Mouse (Mus musculus) hindlimb bud, embryonic 11.5 days (tissue): ENCODE measurements around the gene Kif18a.

ENCODE experiments used
- DNase-seq: peaks from one replicate; pipeline ENCODE4 v3.0.0-alpha.2; 2012; ENCODE audit warnings: low read depth, low spot score; ENCODE audit errors: extremely low spot score

The Kif18a gene

DNA sequence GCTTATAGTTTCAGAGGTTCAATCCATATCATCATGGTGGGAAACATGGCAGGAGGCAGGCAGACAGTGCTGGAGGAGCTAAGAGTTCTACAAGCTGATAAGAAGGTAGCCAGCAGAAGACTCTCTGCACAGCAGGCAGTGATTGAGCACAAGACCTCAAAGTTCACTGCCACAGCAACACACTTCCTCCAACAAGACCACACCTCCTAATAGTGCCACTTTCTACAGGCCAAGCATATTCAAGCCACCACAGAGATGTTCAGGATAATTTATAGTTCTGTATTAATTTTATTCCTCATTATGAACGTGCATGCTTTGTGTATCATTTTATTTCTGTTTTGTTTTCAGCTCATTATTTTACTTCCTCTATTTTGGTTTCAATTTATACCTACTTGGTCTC, 85.4 kb downstream of the Kif18a start:
- DNase-seq, result no peak

DNA sequence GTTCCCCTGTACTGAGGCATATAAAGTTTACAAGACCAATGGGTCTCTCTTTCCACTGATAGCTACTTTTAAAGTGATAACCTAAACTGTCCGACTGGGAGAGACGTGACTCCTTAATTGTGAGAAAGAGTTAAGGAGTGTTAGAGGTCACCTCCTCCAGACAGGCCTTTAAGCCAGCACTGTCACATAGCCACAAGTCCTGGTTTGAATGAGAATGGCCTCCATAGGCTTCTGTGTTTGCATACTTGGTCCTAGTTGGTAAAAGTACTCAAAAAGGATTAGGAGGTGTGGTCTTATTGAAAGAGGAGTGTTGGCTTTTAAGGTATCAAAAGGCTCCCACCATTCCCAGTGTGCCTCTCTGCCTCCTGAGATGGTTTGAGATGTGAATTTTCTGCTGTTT, 94.3 kb downstream of the Kif18a start:
- DNase-seq, result no peak

DNA sequence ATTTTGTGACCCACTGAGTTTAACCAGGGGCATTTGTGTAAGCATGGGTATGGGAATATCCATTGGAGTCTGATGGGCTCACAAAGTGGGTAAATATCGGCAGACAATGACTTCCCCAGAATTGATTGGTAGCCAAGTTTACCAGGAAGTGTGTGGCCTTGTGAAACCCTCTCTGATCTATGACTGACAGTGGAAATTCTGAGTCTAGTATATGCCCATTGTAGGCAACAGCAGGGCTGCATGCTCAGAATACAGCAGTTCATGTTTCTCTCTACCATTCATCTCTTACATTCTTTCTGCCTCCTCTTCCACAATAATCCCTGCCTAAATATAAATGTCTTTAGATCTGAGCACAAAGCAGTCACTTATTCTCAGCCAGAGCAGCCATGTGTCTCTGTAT, 103.5 kb downstream of the Kif18a start:
- no peak for DNase-seq

DNA sequence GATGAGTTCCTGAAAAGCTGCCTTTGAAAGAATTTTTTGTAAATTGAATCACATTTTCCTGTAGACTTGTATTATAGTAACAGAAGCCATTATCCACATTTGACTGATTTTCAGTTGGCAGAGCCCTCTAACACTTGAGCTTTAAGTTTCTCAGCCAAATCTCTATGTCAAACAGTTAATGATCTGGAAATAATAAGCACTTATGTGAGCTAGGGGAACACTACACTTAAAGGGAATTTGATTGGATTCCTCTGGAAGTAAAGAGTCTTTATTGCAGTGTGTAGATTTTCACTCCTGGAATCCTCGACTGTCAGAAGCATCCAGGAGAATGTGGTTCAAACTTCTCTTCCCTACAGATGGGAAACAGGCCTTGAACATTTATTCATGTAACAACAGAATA, 105.7 kb downstream of the Kif18a start:
- DNase-seq, result no peak

DNA sequence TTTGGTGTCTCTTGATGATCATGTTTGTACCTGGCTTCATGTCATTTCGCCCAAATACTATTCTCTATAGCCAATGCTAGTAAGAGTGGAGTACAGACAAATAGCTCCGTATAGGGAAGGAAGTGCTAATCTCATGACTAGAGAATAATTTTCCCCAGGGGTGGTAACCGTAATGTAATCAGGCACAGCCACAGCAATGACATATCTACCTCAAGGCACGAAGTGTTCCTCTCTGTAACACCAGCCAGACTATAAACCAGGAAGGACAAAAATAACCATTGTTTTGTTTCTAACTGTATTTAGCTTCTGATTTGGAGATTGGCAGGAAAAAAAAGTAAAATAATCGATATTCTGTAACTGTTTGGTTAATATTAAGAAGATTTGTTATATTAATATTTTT, 108.2 kb downstream of the Kif18a start:
- DNase-seq, result no peak

DNA sequence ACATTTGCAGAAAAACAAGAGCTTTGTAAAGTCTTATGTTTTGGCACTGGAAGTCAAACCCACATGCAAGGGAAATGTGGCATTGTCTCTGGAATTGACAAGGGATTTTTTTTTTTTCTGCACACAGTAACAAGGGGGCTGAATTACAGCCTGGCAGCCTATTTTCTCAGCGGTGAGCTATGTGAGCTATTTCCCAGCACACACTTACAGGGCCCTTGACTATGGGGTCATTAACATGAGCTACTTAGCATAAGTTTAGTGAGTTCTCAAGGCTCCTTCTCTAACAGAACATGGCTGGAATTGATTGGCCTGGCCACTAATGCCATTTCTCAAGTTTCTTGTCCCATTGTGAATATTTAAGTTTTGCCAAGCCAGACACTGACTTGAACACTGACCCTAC, 109.4 kb downstream of the Kif18a start:
- no peak for DNase-seq
